Mouse (Mus musculus) R1 (cell line): Measurements from ENCODE around the gene Ppp1r1c.

Experiments used
- DNase-seq: peaks from one replicate; pipeline ENCODE4 v3.0.0-alpha.2; 2018; ENCODE audit warnings: low read depth, low spot score

Gene Ppp1r1c

GRCm38 (mm10) chr2:79707575-79707974 is at the start of gene Ppp1r1c:
Gene Ppp1r1c, plus strand, starts transcription at chr2:79707780.
- DNase-seq: no peak

- DNase-seq: no peak
These were observed 47.0 kb upstream of the Ppp1r1c start for GRCm38 (mm10) chr2:79660417-79661185.

GRCm38 (mm10) chr2:79661486-79662104 is 46.0 kb upstream of the Ppp1r1c start:
- DNase-seq: no peak

- DNase-seq: no peak
These were observed 42.9 kb upstream of the Ppp1r1c start for GRCm38 (mm10) chr2:79664532-79665286.

GRCm38 (mm10) chr2:79665492-79665891 is 42.1 kb upstream of the Ppp1r1c start:
- DNase-seq: no peak

GRCm38 (mm10) chr2:79675266-79675665 is 32.3 kb upstream of the Ppp1r1c start:
- DNase-seq: no peak

GRCm38 (mm10) chr2:79677663-79678257 is 29.8 kb upstream of the Ppp1r1c start:
- DNase-seq: no peak

GRCm38 (mm10) chr2:79681672-79682071 is 25.9 kb upstream of the Ppp1r1c start:
- DNase-seq: no peak

- no peak for DNase-seq
These were observed 24.3 kb upstream of the Ppp1r1c start for GRCm38 (mm10) chr2:79683258-79683657.

- DNase-seq: no peak
These were observed 16.7 kb upstream of the Ppp1r1c start for GRCm38 (mm10) chr2:79690838-79691237.

GRCm38 (mm10) chr2:79695190-79695589 is 12.4 kb upstream of the Ppp1r1c start:
- DNase-seq: no peak

GRCm38 (mm10) chr2:79695939-79696338 is 11.6 kb upstream of the Ppp1r1c start:
- no peak for DNase-seq

- DNase-seq: no peak
These were observed 10.9 kb upstream of the Ppp1r1c start for GRCm38 (mm10) chr2:79696478-79697230.

GRCm38 (mm10) chr2:79698166-79698565 is 9.4 kb upstream of the Ppp1r1c start:
- no peak for DNase-seq

GRCm38 (mm10) chr2:79704773-79705172 is 2.8 kb upstream of the Ppp1r1c start:
- no peak for DNase-seq

GRCm38 (mm10) chr2:79713662-79714091 is 6.1 kb downstream of the Ppp1r1c start:
- DNase-seq: no peak

- no peak for DNase-seq
These were observed 7.2 kb downstream of the Ppp1r1c start for GRCm38 (mm10) chr2:79714745-79715144.

GRCm38 (mm10) chr2:79715925-79716324 is 8.3 kb downstream of the Ppp1r1c start:
- DNase-seq: no peak

GRCm38 (mm10) chr2:79717846-79718245 is 10.3 kb downstream of the Ppp1r1c start:
- no peak for DNase-seq

- DNase-seq: no peak
These were observed 14.8 kb downstream of the Ppp1r1c start for GRCm38 (mm10) chr2:79722415-79722814.

- DNase-seq: no peak
These were observed 31.4 kb downstream of the Ppp1r1c start for GRCm38 (mm10) chr2:79738958-79739357.
